In the genomic region with DNA sequence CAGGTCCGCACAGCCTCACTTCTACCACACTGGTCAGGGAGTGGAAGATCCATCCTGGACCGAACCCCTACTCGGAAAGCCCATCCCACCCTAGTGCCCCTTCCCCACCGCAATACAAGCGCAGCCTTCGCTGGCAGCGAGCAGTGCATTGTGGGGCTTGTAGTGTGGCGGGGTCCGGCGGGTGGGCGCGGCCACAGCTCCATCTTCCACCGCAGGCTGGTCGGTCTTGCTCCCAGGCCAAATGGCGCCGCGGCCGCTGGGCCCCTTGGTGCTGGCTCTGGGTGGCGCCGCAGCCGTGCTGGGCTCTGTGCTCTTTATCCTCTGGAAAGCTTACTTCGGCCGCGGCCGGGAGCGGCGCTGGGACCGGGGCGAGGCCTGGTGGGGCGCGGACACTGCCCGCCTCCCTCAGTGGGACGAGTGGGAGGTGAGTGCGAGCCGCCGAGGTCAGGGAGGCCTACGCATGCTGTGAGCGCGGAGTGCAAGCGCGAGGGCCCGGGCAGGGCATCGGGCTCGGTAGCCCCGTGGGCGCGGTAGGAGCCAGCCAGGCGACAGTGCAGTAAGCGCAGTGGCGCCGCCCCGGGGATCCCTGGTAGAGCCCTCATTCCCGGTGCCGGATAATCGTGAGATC, we compare ENCODE assay signal across 8 mouse cellular contexts. TPM values are rescaled to one million over a fixed set of nuclear protein-coding genes. Genes with fewer than 3 reads are reported as not detected.
DNase-seq lines count a peak whose midpoint lies in the region; ATAC-seq and TF ChIP-seq lines count a peak whose summit lies in the region.

Gene Arl10, plus strand, starts transcription at position 162 of the 628 bp plus-strand sequence.

- peaks cover 20% of the 10 kb centered on the region for H3K27me3 ChIP-seq in E14TG2a.4 (ENCODE audit: insufficient read depth, low read length)
- no peaks in the 10 kb centered on the region for H3K27me3 ChIP-seq in forebrain, embryonic 14.5 days (replicated peaks; ENCODE audit: control insufficient read depth, insufficient read depth, low read length)
- H3K27me3 ChIP-seq in lung, embryonic 14.5 days (ENCODE audit: insufficient read depth, low read length), result no peaks in the 10 kb centered on the region

- H3K27ac ChIP-seq in brown adipose tissue, adult 24 weeks (replicated peaks; ENCODE audit: low read depth, low read length), result peak within 1 kb of the TSS; percentile 56
- H3K27ac ChIP-seq in forebrain, embryonic 14.5 days (ENCODE audit: low read depth, low read length), result peak within 1 kb of the TSS; percentile 62; the same call in 1 of the 2 replicates
- H3K27ac ChIP-seq in lung, embryonic 14.5 days (ENCODE audit: low read depth), result peak within 1 kb of the TSS; percentile 75

- WGBS in forebrain, embryonic 14.5 days, result under 1% methylated on average over 55 of the region's 55 CpGs
- under 1% methylated on average over 55 of the region's 55 CpGs for WGBS in lung, embryonic 14.5 days

- peak within 1 kb of the TSS; percentile 97 for H3K4me3 ChIP-seq in E14TG2a.4 (replicated peaks; ENCODE audit: low read length)
- peak within 1 kb of the TSS; percentile 87 for H3K4me3 ChIP-seq in brown adipose tissue, adult 24 weeks (ENCODE audit: insufficient read depth, low read depth, low read length)
- H3K4me3 ChIP-seq in forebrain, embryonic 14.5 days (ENCODE audit: low read depth, low read length), result peak within 1 kb of the TSS; percentile 98
- peak within 1 kb of the TSS; percentile 97 for H3K4me3 ChIP-seq in lung, embryonic 14.5 days (ENCODE audit: low read depth, low read length)

- H3K4me2 ChIP-seq in forebrain, embryonic 14.5 days (ENCODE audit: low read length), result peak within 1 kb of the TSS; percentile 90
- peak within 1 kb of the TSS; percentile 93 for H3K4me2 ChIP-seq in lung, embryonic 14.5 days

- intact Hi-C loops in heart, postnatal 10 days (cut with DNase I), result loop anchor here (5.0 kb wide), 1 partner anchor 47 kb away; the partner anchor contains the start of gene Faf2

- H3K36me3 ChIP-seq in E14TG2a.4 (ENCODE audit: insufficient read depth, low read length), result peaks cover 37% of the 10 kb centered on the region
- peaks cover 21% of the 10 kb centered on the region for H3K36me3 ChIP-seq in forebrain, embryonic 14.5 days (ENCODE audit: control insufficient read depth, insufficient read depth, low read length)
- H3K36me3 ChIP-seq in lung, embryonic 14.5 days (ENCODE audit: insufficient read depth), result peaks cover 22% of the 10 kb centered on the region

- H3K4me1 ChIP-seq in E14TG2a.4 (replicated peaks; ENCODE audit: low read depth, low read length), result peaks cover 59% of the 10 kb centered on the region
- peaks cover 4% of the 10 kb centered on the region; the same call in 1 of the 2 replicates for H3K4me1 ChIP-seq in brown adipose tissue, adult 24 weeks (ENCODE audit: control insufficient read depth, insufficient read depth, insufficient read length, low read length)
- H3K4me1 ChIP-seq in forebrain, embryonic 14.5 days (ENCODE audit: control insufficient read depth, insufficient read depth, low read length), result peaks cover 13% of the 10 kb centered on the region
- H3K4me1 ChIP-seq in lung, embryonic 14.5 days (ENCODE audit: insufficient read depth), result no peaks in the 10 kb centered on the region

- peak; percentile 82 for DNase-seq in forebrain, embryonic 14.5 days (ENCODE audit: low spot score)
- peak; percentile 84 to 86 for DNase-seq in heart, postnatal 10 days
- DNase-seq in kidney, postnatal 4 days, result peak; percentile 86 to 91
- DNase-seq in lung, embryonic 14.5 days, result peak; percentile 85
- DNase-seq in thymus, postnatal 0 days (ENCODE audit: low spot score), result peak; percentile 39

- H3K9me3 ChIP-seq in E14TG2a.4 (ENCODE audit: low read length), result no peaks in the 10 kb centered on the region
- no peaks in the 10 kb centered on the region for H3K9me3 ChIP-seq in forebrain, embryonic 14.5 days (replicated peaks; ENCODE audit: control insufficient read depth, low read length)
- no peaks in the 10 kb centered on the region for H3K9me3 ChIP-seq in lung, embryonic 14.5 days (ENCODE audit: low read depth, low read length)

- H3K9ac ChIP-seq in forebrain, embryonic 14.5 days (ENCODE audit: low read length), result peak within 1 kb of the TSS; percentile 93
- peak within 1 kb of the TSS; percentile 89 for H3K9ac ChIP-seq in lung, embryonic 14.5 days

- ATAC-seq in forebrain, embryonic 14.5 days, result peak; percentile 96
- ATAC-seq in lung, embryonic 14.5 days (ENCODE audit: insufficient read depth), result peak; percentile 92
- peak; percentile 27; the same call in 1 of the 2 replicates for ATAC-seq in neutrophil, adult 5-6 weeks (ENCODE audit: extremely low read depth, insufficient number of reproducible peaks, low FRiP score, poor library complexity, severe bottlenecking)

- TF ChIP-seq CTCF in E14TG2a.4 (conservative IDR thresholded peaks at IDR 0.05; ENCODE audit: low read length), result no peak
- no peak for TF ChIP-seq CTCF in lung, embryonic 14.5 days (IDR thresholded peaks at IDR 0.05; ENCODE audit: low read depth)

RNA-seq across cellular contexts. Expression of gene Arl10, which starts in this region (rescaled TPM):
- 3.7 and 6.7 TPM in 2 replicates for polyA plus RNA-seq in brown adipose tissue, adult 24 weeks (2012; ENCODE audit: insufficient read depth, insufficient read length, missing spikeins)
- polyA plus RNA-seq in forebrain, embryonic 14.5 days (2014; fragmentation: Nextera tagmentation; extraction: Ambion mirVana), result 57.4 and 72.5 TPM in 2 replicates
- 10 to 100 TPM in 1 of 2 experiments, 1 to 10 TPM in 1; 9.6 to 11.3 TPM for total RNA-seq in heart, postnatal 10 days (2021)
- 23.8 and 28.2 TPM in 2 replicates for polyA plus RNA-seq in lung, embryonic 14.5 days (2014; fragmentation: Nextera tagmentation; extraction: Ambion mirVana)
- total RNA-seq in neutrophil, adult 5-6 weeks (2017), result 6.5 and 13.0 TPM in 2 replicates
- 7.0 and 8.3 TPM in 2 replicates for polyA plus RNA-seq in thymus, postnatal 0 days (2015; fragmentation: Nextera tagmentation; extraction: Ambion mirVana)

Comparison
In these comparisons a context has a peak if more than half of its experiments do, and no peak if none do; other contexts are left out.
1. Peak in every context shown above with its lines: DNase-seq, ATAC-seq, H3K4me3 ChIP-seq and H3K27ac ChIP-seq.
2. ATAC-seq: peak in every context shown above with its lines; median percentile 96 in forebrain, embryonic 14.5 days; 92 in lung, embryonic 14.5 days; 27 in neutrophil, adult 5-6 weeks.